Mouse (Mus musculus): ENCODE measurements around the gene Gosr1. TPM values are rescaled to one million over a fixed set of nuclear protein-coding genes. Genes with fewer than 3 reads are reported as not detected.
A peak's percentile ranks its signal among the peaks of the same experiment; 100 is the strongest.
"Not testable (repeated sequence)": the region's sequence is repeated elsewhere in the genome, so short reads cannot be mapped to it uniquely, and the experiment has no call there.

Gosr1 gene
- total RNA-seq, 2 experiments from 2014 or later: 26.2 to 30.6 TPM

DNA sequence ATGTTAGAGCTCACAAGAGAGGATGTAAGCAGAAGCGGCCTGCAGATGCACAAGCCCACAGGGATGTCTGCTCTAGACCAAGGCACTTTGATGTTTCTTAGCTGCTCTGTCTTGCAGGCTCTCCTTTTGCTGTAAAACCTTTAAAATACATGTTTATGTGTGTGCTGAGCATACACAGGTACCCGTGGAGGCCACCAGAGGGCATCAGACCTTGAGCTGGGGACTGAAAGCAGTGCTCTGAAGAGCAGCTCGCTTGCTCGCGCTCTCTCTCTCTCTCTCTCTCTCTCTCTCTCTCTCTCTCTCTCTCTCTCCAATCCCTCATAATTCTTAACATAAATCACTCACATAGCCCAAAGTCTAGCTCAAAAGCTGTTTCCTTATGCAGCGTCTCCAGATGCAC is 24.3 kb downstream of the Gosr1 start:
- intact Hi-C loops (cut with DNase I): no loop called here
- DNase-seq: no peak

DNA sequence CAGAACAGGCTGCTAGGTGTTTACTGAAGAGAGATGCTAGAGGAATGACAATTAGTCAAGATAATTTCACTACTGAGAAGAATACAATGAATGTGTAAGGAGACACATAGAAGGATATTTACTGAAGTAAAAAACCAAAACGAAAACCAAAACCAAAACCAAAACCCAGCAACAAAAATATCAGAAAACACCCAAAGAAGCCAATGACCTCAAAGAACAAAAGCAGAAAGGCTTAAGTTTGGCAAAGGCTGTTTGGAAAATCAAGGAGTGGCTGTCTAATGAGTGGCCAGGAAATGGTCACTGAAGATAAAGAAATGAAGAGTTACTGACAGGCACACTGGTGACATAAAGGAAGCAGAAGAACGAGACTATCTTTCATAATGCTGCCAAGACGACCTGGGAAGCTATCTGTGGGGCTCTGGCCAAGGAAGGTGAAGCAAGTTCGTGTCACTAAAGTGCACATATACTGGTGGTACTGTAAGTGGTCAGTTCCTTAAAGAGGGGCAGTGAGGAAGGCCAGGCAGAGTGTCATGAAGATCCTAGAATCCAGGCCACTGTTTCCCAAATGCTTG is 27.5 kb downstream of the Gosr1 start:
- DNase-seq: peak in 1 of 2 experiments; percentile 14
- intact Hi-C loops (cut with DNase I): no loop called here

GRCm38 (mm10) chr11:76734560-76734959 is 28.8 kb downstream of the Gosr1 start:
- no peak for DNase-seq
- intact Hi-C loops (cut with DNase I): no loop called here

DNA sequence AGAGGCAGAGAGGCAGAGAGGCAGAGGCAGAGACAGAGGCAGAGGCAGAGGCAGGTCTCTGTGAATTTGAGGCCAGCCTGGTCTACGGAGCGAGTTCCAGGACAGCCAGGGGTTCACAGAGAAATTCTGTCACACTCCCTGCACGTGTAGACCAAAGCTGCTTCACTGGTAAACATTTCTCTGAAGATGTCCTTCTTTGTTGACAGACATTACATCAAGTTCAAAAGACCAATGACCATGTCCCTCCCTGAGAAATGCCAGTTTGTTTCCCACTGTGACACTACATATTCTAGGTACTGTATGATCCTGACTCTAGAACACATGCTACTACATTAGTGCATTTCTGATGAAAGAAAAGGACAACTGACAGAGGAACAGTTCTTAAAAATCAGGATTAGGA is 32.7 kb downstream of the Gosr1 start:
- no peak for DNase-seq
- intact Hi-C loops (cut with DNase I): no loop called here

DNA sequence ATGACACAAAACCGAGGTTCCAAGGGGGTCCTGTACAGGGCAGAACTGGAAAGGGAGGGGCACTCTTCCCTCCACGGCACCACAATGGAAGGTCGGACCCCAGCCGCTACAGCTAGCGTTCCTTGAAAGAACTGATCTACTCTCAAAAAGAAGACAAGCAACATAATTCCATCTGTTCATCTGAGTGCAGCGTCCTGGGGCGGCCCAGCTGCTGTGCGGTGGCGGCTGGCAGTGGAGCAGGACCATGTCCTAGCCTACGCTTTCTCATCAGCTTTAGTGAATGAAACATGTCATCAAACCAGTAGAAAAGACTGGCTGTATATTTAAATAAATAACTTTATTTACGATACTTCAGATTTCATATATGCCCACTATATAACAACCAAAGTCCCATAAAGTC is 35.3 kb downstream of the Gosr1 start:
- no peak for DNase-seq

DNA sequence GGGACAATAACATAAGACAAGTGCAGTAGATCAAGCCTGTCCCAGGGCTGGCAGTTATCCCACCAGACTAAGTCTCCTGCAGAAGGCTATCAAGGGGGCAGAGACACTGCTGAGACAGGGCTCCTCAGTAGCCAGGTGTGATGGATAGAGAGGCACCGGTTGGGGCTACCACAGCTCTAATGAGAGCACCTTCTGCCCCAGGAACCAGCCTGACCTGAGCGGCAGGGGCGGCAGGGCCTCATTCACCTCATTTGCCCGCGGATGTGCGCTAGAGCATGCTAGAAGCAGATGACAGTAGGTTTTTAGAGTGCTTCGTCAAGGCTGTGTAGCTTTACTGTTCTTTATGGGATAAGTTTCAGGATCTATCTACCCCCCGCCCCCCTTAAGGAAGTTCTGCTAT is 39.5 kb downstream of the Gosr1 start:
- intact Hi-C loops (cut with DNase I): no loop called here
- no peak for DNase-seq

More for the DNA sequence above, 35.3 kb downstream of the Gosr1 start:
- intact Hi-C loops (cut with DNase I): no loop called here

DNA sequence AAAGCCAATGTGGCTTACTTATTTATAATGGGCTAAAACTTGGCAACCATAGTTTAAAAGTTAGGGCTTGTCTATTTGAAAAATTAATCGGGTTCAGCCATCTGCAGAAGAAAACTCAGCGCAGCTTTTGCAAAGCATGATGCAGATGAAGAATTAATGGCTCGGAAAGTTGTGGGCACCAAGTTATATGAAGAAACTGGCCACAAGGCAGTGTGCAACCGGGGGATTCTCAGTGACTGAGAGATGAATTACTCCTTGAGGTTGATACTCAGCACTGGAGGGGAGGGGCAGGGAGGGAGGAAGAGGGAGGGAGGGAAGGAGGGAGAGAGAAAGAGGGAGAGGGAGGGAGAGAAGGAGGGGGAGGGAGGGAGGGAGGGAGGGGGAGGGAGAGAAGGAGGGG is 46.4 kb downstream of the Gosr1 start:
- DNase-seq: no peak
- intact Hi-C loops (cut with DNase I): no loop called here

- intact Hi-C loops (cut with DNase I): no loop called here
- DNase-seq: peak; percentile 43 to 53
Measured at GRCm38 (mm10) chr11:76709625-76710452, 53.5 kb downstream of the Gosr1 start.

GRCm38 (mm10) chr11:76708881-76709280 is 54.5 kb downstream of the Gosr1 start:
- intact Hi-C loops (cut with DNase I): no loop called here
- DNase-seq: peak in 1 of 2 experiments; percentile 6

- no peak for DNase-seq
Measured at GRCm38 (mm10) chr11:76708066-76708465, 55.3 kb downstream of the Gosr1 start.

DNA sequence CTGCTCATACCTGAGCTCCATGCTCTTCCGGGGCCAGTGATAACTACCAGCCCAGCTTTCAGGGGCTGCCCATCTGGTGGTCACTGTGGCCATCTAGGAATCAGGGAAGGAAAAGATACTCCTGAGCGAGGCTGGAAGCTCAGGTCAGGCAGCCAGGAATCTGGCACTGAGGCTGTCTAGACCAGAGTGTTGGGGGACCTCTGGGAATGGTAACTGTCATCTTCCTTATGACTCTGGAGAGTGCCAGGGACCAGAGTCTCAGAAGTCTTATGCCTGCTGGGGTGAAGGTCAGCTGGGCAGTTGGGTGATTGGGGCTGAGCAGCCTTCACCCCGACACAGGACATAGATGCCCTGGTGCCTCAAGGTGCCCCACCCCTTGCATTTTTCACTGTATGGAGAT is 55.7 kb downstream of the Gosr1 start:
- intact Hi-C loops (cut with DNase I): no loop called here
- no peak for DNase-seq

More at GRCm38 (mm10) chr11:76708066-76708465, 55.3 kb downstream of the Gosr1 start:
- intact Hi-C loops (cut with DNase I): no loop called here

DNA sequence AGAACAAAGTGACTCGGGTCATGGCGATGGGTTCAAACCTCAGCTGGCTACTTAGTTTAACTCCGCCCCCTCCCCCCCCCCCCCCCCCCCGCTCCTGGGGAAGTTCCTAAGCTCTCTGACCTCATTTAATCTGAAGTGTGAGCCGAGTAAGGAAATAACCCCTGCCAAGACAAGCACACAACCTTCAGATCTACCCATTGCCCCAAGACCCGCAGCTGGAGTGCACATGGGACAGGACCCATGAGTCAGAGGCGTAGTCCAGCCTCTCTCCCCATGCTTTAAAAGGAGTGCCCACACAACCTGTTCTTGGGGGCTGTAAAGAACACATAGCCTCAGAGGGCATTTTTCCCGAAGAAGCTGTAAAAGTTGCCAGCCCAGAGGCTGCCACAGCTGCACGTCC is 63.8 kb downstream of the Gosr1 start:
- DNase-seq: no peak
- intact Hi-C loops (cut with DNase I): no loop called here

DNA sequence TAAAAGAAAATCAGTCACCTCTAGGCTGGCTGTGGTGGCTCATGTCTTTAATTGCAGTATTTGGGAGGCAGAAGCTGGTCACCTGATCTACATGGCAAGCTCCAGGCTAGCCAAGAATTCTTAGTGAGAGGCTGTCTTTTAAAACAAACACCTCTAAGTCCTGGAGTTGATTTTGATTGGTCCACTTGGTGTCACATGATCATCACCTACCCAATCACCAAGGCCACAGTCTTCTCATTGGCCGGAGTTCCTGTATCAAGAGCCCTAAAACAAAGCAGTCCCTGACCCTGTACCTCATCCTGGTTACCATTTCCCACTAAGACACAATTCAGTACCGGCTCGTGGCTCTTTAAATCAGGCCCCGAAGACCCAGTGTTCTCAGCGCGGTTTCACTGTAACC is 67.6 kb downstream of the Gosr1 start:
- intact Hi-C loops (cut with DNase I): no loop called here
- DNase-seq: no peak

DNA sequence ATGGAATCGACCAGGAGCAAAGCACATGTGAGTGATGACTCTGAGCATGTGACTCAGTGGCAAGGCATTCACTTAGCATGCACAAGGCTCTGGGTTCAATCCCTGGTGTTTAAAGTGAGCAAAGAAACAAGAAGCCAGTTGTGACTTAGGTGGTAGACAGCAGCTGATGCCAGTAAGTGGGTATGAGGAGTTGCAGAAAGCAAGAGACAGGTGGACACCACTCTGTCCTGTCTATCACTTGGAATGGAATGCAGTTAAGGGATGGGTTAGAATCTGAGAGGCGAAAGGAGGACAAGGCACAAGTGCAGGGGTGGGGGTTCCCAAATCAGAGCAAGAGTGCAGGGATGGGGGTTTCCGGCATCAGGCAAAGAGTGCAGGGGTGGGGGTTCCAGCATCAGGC is 71.3 kb downstream of the Gosr1 start:
- no peak for DNase-seq
- intact Hi-C loops (cut with DNase I): no loop called here

DNA sequence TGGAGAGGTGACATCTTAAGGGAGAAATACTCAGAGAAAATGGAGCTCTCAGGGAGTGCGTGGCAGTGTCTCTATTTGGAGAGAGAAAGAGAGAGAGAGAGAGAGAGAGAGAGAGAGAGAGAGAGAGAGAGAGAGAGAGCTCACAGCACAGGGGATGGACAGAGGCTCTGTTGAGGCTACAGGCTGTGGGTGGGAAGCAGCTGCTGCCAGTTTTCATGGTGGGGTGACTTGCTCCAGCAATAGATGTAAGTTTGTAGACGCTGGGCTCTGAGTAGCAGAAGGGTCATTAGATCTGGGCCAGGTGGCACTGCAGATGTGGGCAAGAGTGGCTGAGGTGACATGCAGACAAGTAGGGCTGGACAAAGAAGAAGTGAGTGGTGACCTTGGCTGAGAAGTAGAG is 77.8 kb downstream of the Gosr1 start:
- no peak for DNase-seq
- intact Hi-C loops (cut with DNase I): no loop called here

DNA sequence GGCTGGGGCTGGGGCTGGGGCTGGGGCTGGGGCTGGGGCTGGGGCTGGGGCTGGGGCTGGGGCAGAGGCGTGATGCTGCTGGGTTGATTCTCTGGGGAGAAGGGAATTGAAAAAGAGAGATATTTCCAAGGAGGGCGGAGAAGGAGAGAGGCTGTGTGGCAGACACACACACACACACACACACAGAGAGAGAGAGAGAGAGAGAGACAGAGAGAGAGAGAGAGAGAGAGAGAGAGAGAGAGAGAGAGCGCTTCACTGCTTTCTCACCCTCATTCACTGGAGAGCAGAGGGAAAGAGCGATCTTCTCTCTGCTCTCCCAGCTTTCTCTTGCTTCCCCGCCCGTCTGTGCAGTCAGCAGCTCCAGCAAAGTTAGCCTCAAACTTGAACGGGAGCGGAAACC is 83.9 kb downstream of the Gosr1 start, which contains the start of gene Trarg1:
TSS of gene Trarg1 (plus strand) at position 301 of the 400 bp plus-strand sequence.
- intact Hi-C loops (cut with DNase I): loop anchor here (5.0 kb wide), 2 partner anchors 213 to 413 kb away; no protein-coding TSS in a partner anchor
- not testable (repeated sequence) for DNase-seq

Other genes starting within 250 kb of the Gosr1 start
- 10 to 100 TPM; 25.8 TPM for gene Abr, start 141.3 kb downstream of the Gosr1 start, total RNA-seq (2021)
- not detected for gene Bhlha9, start 91.1 kb downstream of the Gosr1 start, total RNA-seq (2021)
- gene Trarg1, start 83.8 kb downstream of the Gosr1 start, total RNA-seq (2021): 1 to 10 TPM; 4.6 TPM
- 10 to 100 TPM; 43.3 to 44.9 TPM for gene Cpd, start 83.4 kb upstream of the Gosr1 start, total RNA-seq (2021)
- gene Tmigd1, start 138.6 kb upstream of the Gosr1 start, total RNA-seq (2021): under 1 TPM; 0.22 to 0.27 TPM
- 10 to 100 TPM; 34.1 to 40.7 TPM for gene Blmh, start 161.2 kb upstream of the Gosr1 start, total RNA-seq (2021)
- gene Slc6a4, start 235.0 kb upstream of the Gosr1 start, total RNA-seq (2021): under 1 TPM; 0.51 to 0.58 TPM

Data from heart, postnatal 36 days (tissue).